Mouse (Mus musculus) small intestine, adult 2 months (tissue): ENCODE results near the gene Heatr5a.

ENCODE experiments used
- CTCF ChIP-seq: fragments of 200-500 bp; IDR thresholded peaks from 2 replicates; pipeline ENCODE4 v1.5.1; 2012; ENCODE audit warnings: low read depth, mild to moderate bottlenecking, control low read depth, inconsistent platforms, low read length, moderate library complexity, mixed read lengths; ENCODE audit not compliant: insufficient replicate concordance, insufficient read length; ENCODE audit errors: extremely low read depth
- POLR2A ChIP-seq: fragments of 200-500 bp; IDR thresholded peaks from 2 replicates; pipeline ENCODE4 v1.6.1; 2012; ENCODE audit warnings: low read depth, mild to moderate bottlenecking, control low read depth, inconsistent platforms, low read length, moderate library complexity

DNA sequence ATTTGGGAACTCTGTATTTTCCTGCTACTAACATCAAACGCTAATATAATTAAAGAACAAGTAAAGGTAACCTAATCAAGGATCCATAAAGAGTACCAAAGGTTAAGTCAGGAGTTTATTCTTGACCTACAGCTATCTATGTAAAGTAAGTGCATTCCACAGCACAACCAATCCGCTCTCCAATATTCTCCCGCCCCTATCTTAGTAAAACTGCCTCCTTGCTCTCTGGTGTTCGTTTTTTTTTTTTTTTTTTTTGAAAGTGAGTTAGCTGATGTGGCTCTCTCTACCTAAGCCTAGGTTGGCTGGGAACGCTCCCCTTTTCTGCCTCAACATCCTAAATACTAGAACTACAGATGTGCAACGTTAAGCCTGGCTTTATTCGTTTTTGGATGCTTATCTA lies 1.2 kb downstream of the Heatr5a start:
- no peak for TF ChIP-seq CTCF
- TF ChIP-seq POLR2A, result no peak
